Mouse (Mus musculus) forebrain, embryonic 12.5 days (tissue): ENCODE results near the gene Hyls1. TPM values are rescaled to one million over a fixed set of nuclear protein-coding genes. Genes with fewer than 3 reads are reported as not detected.
"Not testable (repeated sequence)": the region's sequence is repeated elsewhere in the genome, so short reads cannot be mapped to it uniquely, and the experiment has no call there.

ENCODE experiments used
- ATAC-seq: fragments of 200-750 bp; cut with Nextera tagmentation; 2 replicates; pipeline ENCODE4 v1.8.0; 2017; ENCODE audit warnings: moderate TSS enrichment; ENCODE audit not compliant: low FRiP score
- H3K27ac ChIP-seq: fragments of 300-500 bp; sonication (generic); 2 replicates; pipeline ENCODE4 v1.5.1; 2016; ENCODE audit warnings: mild to moderate bottlenecking
- H3K27me3 ChIP-seq: fragments of 300-500 bp; sonication (generic); 2 replicates; pipeline ENCODE4 v1.6.1; 2016; ENCODE audit warnings: mild to moderate bottlenecking
- H3K36me3 ChIP-seq: fragments of 300-500 bp; sonication (generic); replicated peaks from 2 replicates; pipeline ENCODE4 v1.6.1; 2016; ENCODE audit warnings: mild to moderate bottlenecking
- H3K4me1 ChIP-seq: fragments of 300-500 bp; sonication (generic); 2 replicates; pipeline ENCODE4 v1.6.1; 2016
- H3K4me2 ChIP-seq: fragments of 300-500 bp; sonication (generic); 2 replicates; pipeline ENCODE4 v1.6.1; 2016; ENCODE audit warnings: mild to moderate bottlenecking, moderate library complexity
- H3K4me3 ChIP-seq: fragments of 300-500 bp; sonication (generic); replicated peaks from 2 replicates; pipeline ENCODE4 v1.5.1; 2016; ENCODE audit warnings: mild to moderate bottlenecking
- H3K9ac ChIP-seq: fragments of 300-500 bp; sonication (generic); 2 replicates; pipeline ENCODE4 v1.6.1; 2016; ENCODE audit warnings: mild to moderate bottlenecking
- H3K9me3 ChIP-seq: fragments of 300-500 bp; sonication (generic); 2 replicates; pipeline ENCODE4 v1.6.1; 2016
- WGBS: fragments of 180-500 bp; shearing (Covaris S2); methylation state at CpG from one replicate; pipeline ENCODE4 v1.1.7; 2016; 5-methylcytosine and 5-hydroxymethylcytosine counted together
- polyA plus RNA-seq: library from polyadenylated mRNA; unstranded; fragments of >200 nt; fragmentation: Nextera tagmentation; extraction: Ambion mirVana; gene quantifications from 2 replicates; pipeline ENCODE4 v1.2.1, GENCODE M21; 2016

Gene Hyls1
- 26.7 and 29.9 TPM in 2 replicates for polyA plus RNA-seq

DNA sequence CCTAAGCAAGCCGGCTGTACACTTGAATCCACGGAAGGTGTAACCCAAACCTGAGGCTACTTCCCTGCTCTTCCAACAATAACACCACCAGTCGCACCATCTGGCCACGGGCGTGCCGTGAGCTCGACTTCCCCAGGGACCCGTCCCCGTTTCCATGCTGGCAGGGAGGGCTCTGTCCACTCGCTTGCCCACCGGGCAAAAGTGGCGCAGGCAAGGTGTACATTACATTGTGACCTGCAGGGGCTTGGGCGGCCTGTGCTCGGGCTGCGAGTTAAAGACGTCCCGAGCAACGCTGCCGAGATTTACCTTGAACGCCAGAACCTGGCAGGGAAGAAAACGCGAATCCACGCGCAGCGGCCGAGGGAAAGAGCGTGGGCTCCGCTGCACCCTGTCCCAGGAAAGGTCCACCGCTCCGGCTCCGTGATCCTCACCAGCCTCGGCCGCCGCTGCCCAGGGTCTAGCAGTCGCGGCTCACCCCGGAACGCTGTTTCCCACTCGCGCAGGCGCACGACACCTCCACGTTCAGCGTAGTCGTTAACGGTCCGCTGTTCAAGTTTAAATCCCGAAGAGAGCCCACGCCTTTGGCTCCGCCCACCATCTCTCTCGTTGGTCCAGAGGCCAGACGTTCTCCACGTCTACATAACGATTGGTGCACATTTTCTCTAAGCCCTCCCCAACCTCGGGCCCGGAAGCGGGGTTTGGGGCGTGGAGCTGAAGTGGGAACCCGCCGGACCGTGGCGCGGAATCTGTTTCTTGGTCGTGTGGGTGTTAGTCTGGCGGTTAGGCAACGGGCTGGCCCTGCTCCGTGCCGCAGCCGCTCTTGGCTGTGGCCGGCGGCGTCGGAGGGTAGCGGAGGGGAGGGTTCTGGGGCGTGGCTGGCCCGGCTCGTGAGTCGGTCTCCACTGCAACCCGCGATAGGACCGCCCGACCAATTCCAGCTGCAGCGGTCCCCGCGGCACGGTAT lies at the start of gene Hyls1, which contains the start of gene Pate2:
Gene Hyls1, minus strand, starts transcription at position 828 of the 964 bp plus-strand sequence.
Gene Pate2, plus strand, starts transcription at position 714 of the 964 bp plus-strand sequence.
- Histone ChIP-seq H3K4me2 (peak within 1 kb of the TSS; percentile 67), H3K9me3 (no peaks in the 10 kb centered on the region), H3K27ac (peak within 1 kb of the TSS; percentile 93), H3K9ac (peak within 1 kb of the TSS; percentile 88), H3K4me3 (peak within 1 kb of the TSS; percentile 80), H3K4me1 (peaks cover 22% of the 10 kb centered on the region), H3K36me3 (peaks cover 26% of the 10 kb centered on the region), H3K27me3 (peaks cover 12% of the 10 kb centered on the region)
- under 1% methylated on average over 86 of the region's 86 CpGs for WGBS
- ATAC-seq: peak; percentile 98

DNA sequence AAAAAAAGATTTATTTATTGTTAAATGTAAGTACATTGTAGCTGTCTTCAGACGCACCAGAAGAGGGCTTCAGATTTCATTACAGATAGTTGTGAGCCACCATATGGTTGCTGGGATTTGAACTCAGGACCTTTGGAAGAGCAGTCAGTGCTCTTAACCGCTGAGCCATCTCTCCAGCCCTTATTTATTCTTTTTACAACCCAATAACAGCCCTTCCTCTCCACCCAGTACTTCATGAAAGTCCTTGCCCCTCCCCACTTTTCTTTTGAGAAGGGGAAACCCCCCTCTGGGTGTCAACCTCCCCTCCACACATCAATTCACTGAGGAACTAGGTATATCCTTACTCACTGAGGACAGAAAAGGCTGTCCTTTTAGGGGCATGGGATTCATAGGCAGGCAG lies 46.6 kb upstream of the Hyls1 start:
- not testable (repeated sequence) for H3K9me3 ChIP-seq, H3K27me3 ChIP-seq, ATAC-seq, H3K4me2 ChIP-seq, H3K27ac ChIP-seq, H3K4me1 ChIP-seq, H3K9ac ChIP-seq, H3K4me3 ChIP-seq, H3K36me3 ChIP-seq
- 70% methylated on average over 2 of the region's 2 CpGs for WGBS

DNA sequence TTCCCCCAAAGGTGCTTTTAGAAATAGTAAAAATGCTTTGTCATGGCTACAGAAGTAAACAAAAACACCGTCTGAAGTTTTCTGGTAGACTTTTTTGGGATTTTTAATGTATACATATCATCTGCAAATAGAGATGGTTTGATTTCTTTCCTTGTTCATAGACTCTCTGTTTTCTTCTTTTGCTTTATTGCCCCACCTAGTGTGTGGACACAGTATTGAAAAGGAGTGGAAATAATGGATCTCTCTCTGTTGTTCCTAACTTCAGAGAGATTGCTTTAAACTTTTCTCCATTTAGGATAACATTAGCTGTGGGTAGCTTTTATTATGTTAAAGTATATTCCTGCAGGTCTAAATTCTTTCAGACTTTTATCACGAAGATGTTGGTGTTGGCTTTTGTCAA lies 43.8 kb upstream of the Hyls1 start:
- Histone ChIP-seq H3K27me3 (no peaks in the 10 kb centered on the region), H3K4me3 (no peak overlapping the region), H3K4me1 (no peaks in the 10 kb centered on the region), H3K9ac (no peak overlapping the region), H3K27ac (no peak overlapping the region), H3K9me3 (no peaks in the 10 kb centered on the region), H3K4me2 (no peak overlapping the region), H3K36me3 (no peaks in the 10 kb centered on the region)
- ATAC-seq: no peak
- WGBS: 35% methylated on average over 2 of the region's 2 CpGs

DNA sequence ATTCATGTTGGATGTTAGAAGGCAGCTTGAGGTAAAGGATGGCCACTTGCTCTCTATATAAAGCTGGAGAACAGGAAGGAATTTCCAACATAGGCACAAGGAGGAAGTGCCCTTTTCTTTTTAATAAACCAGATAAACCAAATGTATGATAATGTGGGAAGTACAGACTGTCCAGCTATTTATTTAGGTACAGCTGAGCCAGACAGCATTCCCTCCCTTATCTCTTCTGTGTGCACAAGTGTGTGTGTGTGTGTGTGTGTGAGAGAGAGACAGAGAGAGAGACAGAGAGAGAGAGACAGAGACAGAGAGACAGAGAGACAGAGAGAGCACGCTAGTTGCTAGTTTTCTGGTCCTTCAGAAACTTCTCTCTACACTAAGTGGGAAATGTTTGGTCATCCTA lies 41.6 kb upstream of the Hyls1 start, which contains the start of gene Pate4:
Gene Pate4, minus strand, starts transcription at position 101 of the 400 bp plus-strand sequence.
- H3K4me1 ChIP-seq: no peaks in the 10 kb centered on the region
- WGBS: 77% methylated on average over 1 of the region's 1 CpGs
- H3K4me3 ChIP-seq: no peak within 1 kb of the TSS
- no peaks in the 10 kb centered on the region for H3K36me3 ChIP-seq
- H3K9me3 ChIP-seq: no peaks in the 10 kb centered on the region
- no peak within 1 kb of the TSS for H3K9ac ChIP-seq
- no peak within 1 kb of the TSS for H3K4me2 ChIP-seq
- no peak within 1 kb of the TSS for H3K27ac ChIP-seq
- no peaks in the 10 kb centered on the region for H3K27me3 ChIP-seq
- no peak for ATAC-seq

DNA sequence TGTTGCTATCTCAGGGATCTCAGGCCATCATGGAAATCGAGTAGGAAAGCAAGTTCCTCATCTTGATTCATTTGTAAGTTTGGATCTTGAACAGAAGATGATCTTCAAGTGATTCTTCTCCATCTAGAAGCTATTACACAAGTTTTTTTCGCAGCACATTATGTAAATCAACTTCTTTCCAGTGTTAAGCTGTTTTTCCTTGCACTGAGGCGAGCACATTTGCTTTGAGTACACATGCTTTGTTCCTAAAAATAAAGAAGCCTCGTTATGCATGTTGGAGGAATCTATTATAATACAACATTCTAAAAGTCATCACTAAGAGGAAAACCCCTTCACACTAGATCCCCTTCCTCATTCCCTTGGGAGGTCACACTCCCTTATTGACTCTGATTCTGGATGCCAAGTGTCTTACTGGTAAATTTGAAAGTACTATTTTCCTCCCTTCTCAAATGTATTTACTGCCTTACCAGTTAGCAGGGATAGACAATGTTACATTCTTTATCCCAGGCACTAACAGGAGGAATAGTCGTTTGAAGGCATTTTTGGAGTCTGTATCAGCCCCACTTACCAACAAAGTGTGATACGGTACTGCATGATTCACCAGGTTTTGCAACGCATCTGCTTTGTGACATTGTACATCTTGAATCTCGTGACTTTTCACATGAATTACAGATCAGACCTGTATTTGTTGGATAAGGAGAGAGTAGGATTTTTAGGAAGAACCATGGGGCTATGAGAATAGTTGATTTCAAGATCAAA lies 37.6 kb upstream of the Hyls1 start:
- Histone ChIP-seq H3K4me1 (no peaks in the 10 kb centered on the region), H3K36me3 (no peaks in the 10 kb centered on the region), H3K9ac (no peak overlapping the region), H3K4me2 (no peak overlapping the region), H3K27ac (no peak overlapping the region), H3K27me3 (no peaks in the 10 kb centered on the region), H3K4me3 (no peak overlapping the region), H3K9me3 (no peaks in the 10 kb centered on the region)
- WGBS: 60% methylated on average over 8 of the region's 8 CpGs
- ATAC-seq: no peak

DNA sequence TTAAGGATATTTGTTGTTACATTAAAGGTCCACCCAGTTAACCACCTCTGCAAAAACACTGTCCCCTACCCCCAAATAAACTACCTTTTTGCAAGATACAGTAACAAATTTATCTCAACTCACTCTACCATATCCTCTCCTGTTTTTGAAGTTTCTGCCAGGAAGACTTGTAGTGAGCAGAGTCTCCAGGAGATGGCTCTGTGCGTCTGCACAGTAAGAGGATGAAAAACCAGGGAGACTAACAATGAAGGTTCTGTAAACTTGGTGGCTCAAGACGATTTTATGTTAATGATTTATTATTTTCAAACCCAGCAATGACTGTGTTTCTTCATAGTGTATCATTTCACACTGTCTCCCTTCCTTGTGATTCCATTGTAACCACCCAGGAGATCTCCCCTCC lies 22.7 kb upstream of the Hyls1 start:
- Histone ChIP-seq H3K27ac (no peak overlapping the region), H3K9me3 (no peaks in the 10 kb centered on the region), H3K4me2 (no peak overlapping the region), H3K9ac (no peak overlapping the region), H3K4me3 (no peak overlapping the region), H3K27me3 (no peaks in the 10 kb centered on the region), H3K36me3 (no peaks in the 10 kb centered on the region), H3K4me1 (no peaks in the 10 kb centered on the region)
- 22% methylated on average over 2 of the region's 2 CpGs for WGBS
- ATAC-seq: no peak

DNA sequence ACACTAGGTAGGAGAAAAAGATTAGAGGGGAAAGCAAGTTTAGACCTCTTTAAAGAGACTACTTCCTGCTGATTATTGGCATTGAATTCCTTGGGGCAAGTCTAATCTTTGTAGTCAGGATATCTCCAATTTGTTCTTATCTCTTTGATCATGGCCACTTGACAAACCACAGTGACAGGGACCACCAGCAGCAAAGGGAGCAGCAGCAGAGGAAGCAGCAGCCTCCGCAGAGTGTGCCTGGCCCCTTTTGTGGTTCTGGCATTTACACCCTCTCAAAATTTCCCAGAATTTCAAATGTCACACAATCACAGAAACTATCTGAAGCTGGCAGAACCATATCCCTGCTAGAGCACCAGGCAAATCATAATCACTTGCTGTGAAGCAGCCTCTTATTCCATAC lies 17.5 kb upstream of the Hyls1 start:
- Histone ChIP-seq H3K36me3 (no peaks in the 10 kb centered on the region), H3K4me2 (no peak overlapping the region), H3K27me3 (no peaks in the 10 kb centered on the region), H3K4me3 (no peak overlapping the region), H3K4me1 (no peaks in the 10 kb centered on the region), H3K27ac (no peak overlapping the region), H3K9ac (no peak overlapping the region), H3K9me3 (no peaks in the 10 kb centered on the region)
- 100% methylated on average over 1 of the region's 1 CpGs for WGBS
- no peak for ATAC-seq

DNA sequence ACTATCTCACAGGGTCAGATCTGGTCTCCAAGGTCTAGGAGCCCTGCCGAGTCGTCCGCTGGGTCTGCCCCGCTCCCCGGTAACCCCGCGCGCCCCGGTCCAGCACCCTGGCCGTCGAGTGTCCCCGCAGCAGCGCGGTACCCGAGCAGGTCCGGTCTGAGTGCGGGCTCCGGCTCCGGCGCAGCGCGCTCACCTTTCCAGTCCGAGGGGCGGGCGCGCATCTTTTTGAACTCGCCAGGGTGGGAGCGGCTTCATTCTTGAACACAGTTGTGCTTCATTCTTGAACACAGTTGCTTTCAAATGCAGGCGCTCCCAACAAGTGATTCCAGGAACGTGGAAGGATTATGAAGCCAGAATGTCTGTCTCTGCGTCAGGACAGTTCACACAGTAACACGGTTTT lies 4.2 kb upstream of the Hyls1 start:
- H3K4me2 ChIP-seq: peak overlapping the region; percentile 59

DNA sequence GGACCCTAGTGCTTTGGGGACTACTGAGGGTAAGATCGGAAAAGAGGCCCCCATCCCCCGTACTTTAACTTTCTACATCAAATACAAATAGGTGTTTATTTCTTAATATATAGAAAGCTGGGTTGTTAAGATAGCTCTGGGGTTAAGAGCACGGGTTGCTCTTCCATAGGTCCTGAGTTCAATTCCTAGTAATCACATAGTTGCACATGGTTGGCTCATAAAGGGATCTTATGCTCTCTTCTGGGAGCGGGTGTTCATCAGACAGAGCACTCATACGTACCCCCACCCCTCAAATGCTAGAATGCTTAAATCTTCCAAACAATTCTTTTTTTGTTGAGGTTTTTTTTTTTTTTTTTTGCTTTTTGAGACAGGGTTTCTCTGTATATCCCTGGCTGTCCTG lies 465 bp upstream of the Hyls1 start:
- peaks cover 12% of the 10 kb centered on the region for H3K27me3 ChIP-seq
- peak overlapping the region; percentile 80 for H3K4me3 ChIP-seq
- H3K36me3 ChIP-seq: peaks cover 18% of the 10 kb centered on the region
- 14% methylated on average over 5 of the region's 5 CpGs for WGBS
- peak; percentile 21 for ATAC-seq
- H3K4me1 ChIP-seq: peaks cover 22% of the 10 kb centered on the region
- peak overlapping the region; percentile 67 for H3K4me2 ChIP-seq
- H3K9ac ChIP-seq: peak overlapping the region; percentile 88
- H3K27ac ChIP-seq: no peak overlapping the region
- no peaks in the 10 kb centered on the region for H3K9me3 ChIP-seq

More for the DNA sequence above, 4.2 kb upstream of the Hyls1 start:
- H3K27ac ChIP-seq: no peak overlapping the region
- peak overlapping the region; percentile 34 for H3K4me3 ChIP-seq
- peak overlapping the region; percentile 36; the same call in 1 of the 2 replicates for H3K9ac ChIP-seq
- no peaks in the 10 kb centered on the region for H3K36me3 ChIP-seq
- peaks cover 8% of the 10 kb centered on the region for H3K4me1 ChIP-seq
- no peaks in the 10 kb centered on the region for H3K9me3 ChIP-seq
- no peak for ATAC-seq
- 3% methylated on average over 32 of the region's 32 CpGs for WGBS
- H3K27me3 ChIP-seq: peaks cover 16% of the 10 kb centered on the region

DNA sequence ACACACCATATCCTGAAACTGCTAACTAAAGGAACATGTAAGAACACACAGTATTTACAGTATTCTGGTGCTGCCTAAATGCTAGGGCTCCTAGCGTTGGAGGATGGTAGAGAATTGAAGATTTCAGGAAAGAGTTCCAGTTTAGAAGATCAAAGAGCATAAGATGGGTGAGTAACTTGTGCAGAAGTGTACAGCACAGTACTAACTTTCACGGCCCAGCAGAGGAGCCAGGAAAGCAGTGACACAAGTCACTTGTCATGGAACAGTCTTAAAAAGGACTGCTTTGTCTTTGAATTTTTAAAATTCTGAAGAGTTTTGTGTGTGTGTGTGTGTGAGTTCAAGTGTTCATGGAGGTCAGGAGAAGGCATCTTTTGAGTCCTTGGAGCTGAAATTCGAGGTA lies 2.2 kb downstream of the Hyls1 start:
- peaks cover 16% of the 10 kb centered on the region for H3K4me1 ChIP-seq
- no peaks in the 10 kb centered on the region for H3K27me3 ChIP-seq
- H3K9me3 ChIP-seq: no peaks in the 10 kb centered on the region
- no peak overlapping the region for H3K4me3 ChIP-seq
- H3K27ac ChIP-seq: no peak overlapping the region
- WGBS: 79% methylated on average over 3 of the region's 3 CpGs
- no peak overlapping the region for H3K4me2 ChIP-seq
- H3K36me3 ChIP-seq: peaks cover 38% of the 10 kb centered on the region
- ATAC-seq: no peak
- no peak overlapping the region for H3K9ac ChIP-seq

DNA sequence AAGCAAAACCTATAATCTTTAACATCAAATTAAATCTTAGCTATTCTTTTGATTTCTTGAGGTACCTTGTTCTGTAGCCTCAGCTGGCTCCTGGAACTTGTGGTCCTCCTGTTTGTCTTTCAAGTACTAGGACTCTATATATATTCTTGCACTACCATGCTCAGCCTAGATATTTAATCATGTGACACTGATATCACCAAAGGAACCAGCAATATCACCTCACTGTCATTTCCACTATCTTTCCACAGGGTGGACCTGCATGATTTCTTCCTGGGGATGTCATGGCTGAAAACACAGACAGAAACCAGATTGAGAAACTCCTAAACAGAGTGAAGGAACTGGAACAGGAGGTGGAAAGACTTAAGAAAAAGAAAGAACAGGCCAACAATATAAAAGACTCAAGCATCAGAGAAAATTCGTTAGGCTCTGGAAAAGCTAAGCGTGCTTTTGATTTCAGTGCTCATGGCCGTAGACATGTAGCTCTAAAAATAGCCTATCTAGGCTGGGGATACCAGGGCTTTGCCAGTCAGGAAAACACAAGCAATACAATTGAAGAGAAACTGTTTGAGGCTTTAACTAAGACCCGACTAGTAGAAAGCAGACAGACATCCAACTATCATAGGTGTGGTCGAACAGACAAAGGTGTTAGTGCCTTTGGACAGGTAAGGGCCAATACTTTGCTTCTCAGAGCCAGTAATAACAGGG lies 5.5 kb downstream of the Hyls1 start:
- 94% methylated on average over 5 of the region's 5 CpGs for WGBS
- no peak overlapping the region for H3K4me2 ChIP-seq
- peaks cover 55% of the 10 kb centered on the region for H3K36me3 ChIP-seq

DNA sequence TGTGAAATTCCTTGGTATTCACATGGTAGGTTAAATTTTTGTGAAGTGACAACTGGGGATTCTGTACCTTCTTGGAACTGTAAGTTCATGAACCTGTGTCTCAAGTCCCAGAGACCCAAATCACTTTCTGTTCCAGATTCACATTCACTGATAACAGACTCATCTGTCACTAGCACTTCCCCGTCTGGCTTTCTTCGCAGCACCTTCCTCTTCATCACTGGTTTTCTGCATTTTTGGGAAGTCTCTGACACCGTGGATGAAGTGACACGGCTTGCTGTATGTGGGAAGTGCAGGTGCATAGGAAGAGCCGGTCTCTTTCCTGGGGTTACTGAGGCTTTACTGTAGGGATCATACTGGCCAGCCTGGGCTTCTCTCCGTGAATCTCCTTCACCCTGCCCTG lies 8.6 kb downstream of the Hyls1 start:
- Histone ChIP-seq H3K4me3 (no peak overlapping the region), H3K4me1 (peaks cover 16% of the 10 kb centered on the region), H3K9me3 (no peaks in the 10 kb centered on the region), H3K9ac (no peak overlapping the region), H3K36me3 (peaks cover 45% of the 10 kb centered on the region), H3K27ac (no peak overlapping the region), H3K4me2 (no peak overlapping the region), H3K27me3 (peaks cover 12% of the 10 kb centered on the region)
- 92% methylated on average over 6 of the region's 6 CpGs for WGBS
- ATAC-seq: no peak

More for the DNA sequence above, 5.5 kb downstream of the Hyls1 start:
- no peaks in the 10 kb centered on the region for H3K9me3 ChIP-seq
- H3K9ac ChIP-seq: no peak overlapping the region
- H3K4me3 ChIP-seq: no peak overlapping the region
- H3K4me1 ChIP-seq: peaks cover 21% of the 10 kb centered on the region
- H3K27ac ChIP-seq: no peak overlapping the region
- no peak for ATAC-seq
- no peaks in the 10 kb centered on the region for H3K27me3 ChIP-seq
